Mouse (Mus musculus) CH12.LX (cell line): ENCODE measurements around the gene Cbx1.
A peak's percentile ranks its signal among the peaks of the same experiment; 100 is the strongest.

ENCODE experiments used
- CTCF ChIP-seq, 2 experiments: IDR thresholded peaks in 1 of 2; conservative IDR thresholded peaks in 1 of 2; 2 replicates each; pipeline ENCODE4 v1.5.1; 2011 to 2012; ENCODE audit warnings: low read depth in 2 of 2, low read length in 2 of 2, improper control_type of control experiment in 1 of 2, inconsistent platforms in 1 of 2, mild to moderate bottlenecking in 1 of 2, moderate library complexity in 1 of 2
- ELF1 ChIP-seq: IDR thresholded peaks from 2 replicates; pipeline ENCODE4 v1.6.1; 2014; ENCODE audit warnings: low read depth, mild to moderate bottlenecking, inconsistent platforms, low read length, improper control_type of control experiment
- JUND ChIP-seq: conservative IDR thresholded peaks from 2 replicates; pipeline ENCODE4 v1.6.1; 2011; ENCODE audit warnings: low read depth, low read length, improper control_type of control experiment
- MAZ ChIP-seq: IDR thresholded peaks from 2 replicates; pipeline ENCODE4 v1.6.1; 2012; ENCODE audit warnings: low read depth, mild to moderate bottlenecking, inconsistent platforms, low read length, improper control_type of control experiment, moderate library complexity
- MEF2A ChIP-seq: IDR thresholded peaks from 2 replicates; pipeline ENCODE4 v1.6.1; 2014; ENCODE audit warnings: low read depth, mild to moderate bottlenecking, inconsistent platforms, low read length, improper control_type of control experiment, borderline replicate concordance
- POLR2A ChIP-seq: IDR thresholded peaks from 2 replicates; pipeline ENCODE4 v1.6.1; 2011; ENCODE audit warnings: low read depth, mild to moderate bottlenecking, improper control_type of control experiment, low read length

DNA sequence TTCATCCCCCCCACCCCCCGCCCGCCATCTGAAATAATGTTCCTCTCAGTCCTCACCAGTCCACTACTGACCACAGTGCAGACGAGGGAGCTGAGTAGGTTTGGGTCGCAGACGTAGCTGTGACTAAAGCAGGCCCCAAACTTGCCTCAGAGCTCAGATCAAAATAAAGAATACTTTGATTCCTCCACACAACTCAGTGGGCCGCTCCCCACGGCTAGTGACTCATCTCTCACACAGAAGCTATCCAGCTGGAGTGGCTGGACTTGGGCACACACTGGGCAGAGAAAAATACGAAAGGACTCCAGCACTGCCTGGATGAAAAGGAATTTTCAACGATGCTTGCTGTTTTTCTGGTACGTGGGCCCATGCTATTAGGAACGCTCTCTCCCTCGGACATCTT is 22.4 kb upstream of the Cbx1 start:
- no peak for TF ChIP-seq CTCF (conservative IDR thresholded peaks at IDR 0.05 in 1 of 2, IDR thresholded peaks at IDR 0.05 in 1 of 2; ENCODE audit: low read depth in 2 of 2, low read length in 2 of 2)
- no peak for TF ChIP-seq ELF1
- peak; percentile 38; the same call in 1 of the 2 replicates for TF ChIP-seq POLR2A
- no peak for TF ChIP-seq MEF2A
- no peak for TF ChIP-seq JUND
- TF ChIP-seq MAZ, result no peak
